Mouse (Mus musculus) gastrocnemius, adult 2 months (tissue): Measurements from ENCODE around the gene Tbcc. TPM values are rescaled to one million over a fixed set of nuclear protein-coding genes. Genes with fewer than 3 reads are reported as not detected.
A peak's percentile ranks its signal among the peaks of the same experiment; 100 is the strongest.
"Not testable (repeated sequence)": the region's sequence is repeated elsewhere in the genome, so short reads cannot be mapped to it uniquely, and the experiment has no call there.

Source experiments
- DNase-seq: peaks from one replicate; pipeline ENCODE4 v3.0.0; 2022
- H3K27ac ChIP-seq: fragments of 200-600 bp; 2 replicates; pipeline ENCODE4 v1.8.1; 2022; ENCODE audit warnings: mild to moderate bottlenecking
- H3K4me3 ChIP-seq: fragments of 200-600 bp; 2 replicates; pipeline ENCODE4 v1.8.1; 2022; ENCODE audit warnings: mild to moderate bottlenecking, moderate library complexity
- CTCF ChIP-seq: fragments of 200-600 bp; IDR thresholded peaks from 2 replicates; pipeline ENCODE4 v1.8.1; 2022; ENCODE audit warnings: antibody characterized with exemption, mild to moderate bottlenecking, moderate library complexity
- intact Hi-C: fragments of 180-260 bp; cut with DNase I; formaldehyde crosslinking; loops from one replicate; pipeline ENCODE4 v1.15.1; 2025
- long read RNA-seq, 2 experiments: library from polyadenylated mRNA; stranded (forward); transcript quantifications; one replicate each; pipeline ENCODE4 v2.0.0; 2021
- total RNA-seq, 2 experiments: library from RNA; stranded (reverse); gene quantifications; 2 replicates each; pipeline ENCODE4 v1.2.3; 2021

The Tbcc gene
- 1 to 10 TPM; 6.0 to 8.2 TPM for total RNA-seq
- long read RNA-seq, experiment 1, transcript Tbcc-201 (1 exons, 1,164 nt), result major isoform, 34 of 37 reads
- long read RNA-seq, experiment 1, partial matches to known transcripts, result 0 of 37 reads
- long read RNA-seq, experiment 1, other reads (novel, unspliced or antisense), result 3 of 37 reads
- long read RNA-seq, experiment 2, transcript Tbcc-201 (1 exons, 1,164 nt), result major isoform, 27 of 27 reads
- long read RNA-seq, experiment 2, partial matches to known transcripts, result 0 of 27 reads
- long read RNA-seq, experiment 2, other reads (novel, unspliced or antisense), result 0 of 27 reads

GRCm38 (mm10) chr17:46890116-46890815, at the start of gene Tbcc:
Gene Tbcc, plus strand, starts transcription at chr17:46890684.
- peak within 1 kb of the TSS; percentile 92 for H3K4me3 ChIP-seq
- no peak for TF ChIP-seq CTCF
- DNase-seq, result peak; percentile 98
- peak within 1 kb of the TSS; percentile 98 for H3K27ac ChIP-seq
- intact Hi-C loops, result no loop called here

GRCm38 (mm10) chr17:46843022-46843421, 47.5 kb upstream of the Tbcc start:
- TF ChIP-seq CTCF, result no peak
- peak overlapping the region; percentile 3; the same call in 1 of the 2 replicates for H3K27ac ChIP-seq
- H3K4me3 ChIP-seq, result no peak overlapping the region
- no peak for DNase-seq
- intact Hi-C loops, result no loop called here

- no peak for DNase-seq
- Histone ChIP-seq H3K27ac (no peak overlapping the region), H3K4me3 (no peak overlapping the region)
- TF ChIP-seq CTCF, result no peak
- intact Hi-C loops, result no loop called here
These were observed 46.8 kb upstream of the Tbcc start for GRCm38 (mm10) chr17:46843716-46844115.

- DNase-seq, result no peak
- H3K27ac ChIP-seq, result no peak overlapping the region
- H3K4me3 ChIP-seq, result no peak overlapping the region
- intact Hi-C loops, result no loop called here
- TF ChIP-seq CTCF, result no peak
These were observed 45.7 kb upstream of the Tbcc start for GRCm38 (mm10) chr17:46844811-46845210.

GRCm38 (mm10) chr17:46845262-46845661, 45.2 kb upstream of the Tbcc start:
- DNase-seq, result no peak
- H3K4me3 ChIP-seq, result no peak overlapping the region
- TF ChIP-seq CTCF, result no peak
- H3K27ac ChIP-seq, result no peak overlapping the region
- intact Hi-C loops, result no loop called here

GRCm38 (mm10) chr17:46846573-46846972, 43.9 kb upstream of the Tbcc start:
- H3K4me3 ChIP-seq, intact Hi-C loops, H3K27ac ChIP-seq, DNase-seq: not testable (repeated sequence)

GRCm38 (mm10) chr17:46847206-46847605, 43.3 kb upstream of the Tbcc start:
- no peak for DNase-seq
- Histone ChIP-seq H3K27ac (no peak overlapping the region), H3K4me3 (no peak overlapping the region)
- TF ChIP-seq CTCF, result no peak
- intact Hi-C loops, result no loop called here

GRCm38 (mm10) chr17:46852725-46853124, 37.8 kb upstream of the Tbcc start:
- peak; percentile 43 for DNase-seq
- H3K27ac ChIP-seq, result peak overlapping the region; percentile 66
- H3K4me3 ChIP-seq, result no peak overlapping the region; the same call in 1 of the 2 replicates
- intact Hi-C loops, result no loop called here
- no peak for TF ChIP-seq CTCF

GRCm38 (mm10) chr17:46853281-46853680, 37.2 kb upstream of the Tbcc start:
- intact Hi-C loops, result no loop called here
- DNase-seq, result peak; percentile 87
- H3K27ac ChIP-seq, result peak overlapping the region; percentile 66
- H3K4me3 ChIP-seq, result no peak overlapping the region; the same call in 1 of the 2 replicates
- no peak for TF ChIP-seq CTCF

- DNase-seq, result no peak
- Histone ChIP-seq H3K27ac (peak overlapping the region; percentile 100), H3K4me3 (peak overlapping the region; percentile 92)
- no peak for TF ChIP-seq CTCF
- intact Hi-C loops, result loop anchor here (2.0 kb wide), 1 partner anchor 21 kb away; no protein-coding TSS in a partner anchor
These were observed 36.4 kb upstream of the Tbcc start for GRCm38 (mm10) chr17:46854096-46854495.

- Histone ChIP-seq H3K27ac (peak overlapping the region; percentile 100), H3K4me3 (peak overlapping the region; percentile 92)
- intact Hi-C loops, result loop anchor here (2.0 to 5.0 kb wide), 2 partner anchors 22 to 72 kb away; partner anchors contain the start of gene Rpl7l1
- peak; percentile 52 for DNase-seq
- no peak for TF ChIP-seq CTCF
These were observed 35.8 kb upstream of the Tbcc start for GRCm38 (mm10) chr17:46854640-46855110.

GRCm38 (mm10) chr17:46855328-46856106, 35.0 kb upstream of the Tbcc start:
- intact Hi-C loops, result loop anchor here (2.0 to 5.0 kb wide), 2 partner anchors 23 to 73 kb away; partner anchors contain the start of gene Rpl7l1
- DNase-seq, result no peak
- peak overlapping the region; percentile 100 for H3K27ac ChIP-seq
- H3K4me3 ChIP-seq, result peak overlapping the region; percentile 92
- TF ChIP-seq CTCF, result no peak
